Mouse (Mus musculus) lung, postnatal 36 days (tissue): ENCODE measurements around the gene Cyp4f37.
"Not testable (repeated sequence)": the region's sequence is repeated elsewhere in the genome, so short reads cannot be mapped to it uniquely, and the experiment has no call there.

Experiments
- DNase-seq: peaks from one replicate; pipeline ENCODE4 v3.0.0; 2022; ENCODE audit warnings: mixed read lengths

Gene Cyp4f37

DNA sequence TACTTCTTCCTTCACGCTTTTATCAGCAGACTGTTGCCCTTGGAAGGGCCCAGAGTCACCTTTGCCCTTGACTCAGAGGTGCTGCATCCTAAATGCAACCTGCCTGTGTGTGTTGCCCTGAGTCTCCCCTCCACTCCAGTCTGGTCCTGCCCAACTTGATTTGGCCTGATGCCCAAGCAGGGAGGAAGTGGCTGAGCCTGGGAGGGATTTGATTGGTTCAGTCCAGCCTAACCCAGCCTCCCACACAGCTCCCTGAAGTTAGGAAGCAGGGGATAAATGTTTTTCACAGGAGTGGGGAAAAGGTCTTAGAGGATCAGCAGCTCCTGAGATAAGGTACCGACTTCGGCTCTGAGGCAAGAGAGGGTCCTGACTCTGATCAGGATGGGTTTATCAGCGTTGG lies at the start of gene Cyp4f37:
Gene Cyp4f37 (plus strand): TSS at position 292 of the 400 bp plus-strand sequence.
- DNase-seq, result not testable (repeated sequence)

- not testable (repeated sequence) for DNase-seq
Measured at GRCm38 (mm10) chr17:32573286-32573685, 47.8 kb upstream of the Cyp4f37 start.

DNA sequence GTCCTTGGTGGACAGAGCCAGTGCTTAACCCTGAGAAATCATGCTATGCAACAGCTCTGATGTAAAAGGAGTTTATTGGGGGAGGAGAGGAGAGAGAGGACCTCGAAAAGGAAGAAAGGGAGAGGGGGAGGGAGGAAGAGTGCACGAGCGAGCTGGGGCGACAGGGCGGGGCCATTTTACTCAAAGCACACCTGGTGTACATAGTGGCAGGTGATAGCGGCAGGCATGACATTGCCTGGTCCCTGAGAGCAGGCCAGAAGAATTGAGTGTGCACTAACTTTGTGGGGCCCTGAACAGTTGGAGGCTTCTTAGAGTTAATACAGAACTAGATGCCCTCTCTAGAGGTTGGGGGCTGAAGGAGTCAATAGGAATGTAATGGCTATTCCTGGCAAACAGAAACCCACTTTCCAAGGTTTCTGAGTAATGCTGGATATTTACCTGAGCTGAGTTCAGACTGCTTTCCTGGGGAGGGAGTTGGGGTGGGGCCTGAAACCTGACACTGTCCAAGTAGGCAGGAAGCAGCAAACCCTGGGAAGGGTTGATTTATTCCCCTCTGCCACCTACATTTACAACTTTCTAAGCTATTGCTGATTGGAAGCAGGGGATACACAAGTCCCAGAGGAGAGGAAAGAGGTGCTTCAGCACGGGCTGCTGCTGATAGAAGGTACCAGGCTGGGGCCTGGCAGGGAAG lies 43.5 kb upstream of the Cyp4f37 start:
- peak; percentile 3 for DNase-seq

- no peak for DNase-seq
Measured at GRCm38 (mm10) chr17:32596494-32596893, 24.6 kb upstream of the Cyp4f37 start.

GRCm38 (mm10) chr17:32608055-32608454 lies 13.1 kb upstream of the Cyp4f37 start:
- peak; percentile 46 for DNase-seq

- not testable (repeated sequence) for DNase-seq
Measured at GRCm38 (mm10) chr17:32610231-32610630, 10.9 kb upstream of the Cyp4f37 start.

DNA sequence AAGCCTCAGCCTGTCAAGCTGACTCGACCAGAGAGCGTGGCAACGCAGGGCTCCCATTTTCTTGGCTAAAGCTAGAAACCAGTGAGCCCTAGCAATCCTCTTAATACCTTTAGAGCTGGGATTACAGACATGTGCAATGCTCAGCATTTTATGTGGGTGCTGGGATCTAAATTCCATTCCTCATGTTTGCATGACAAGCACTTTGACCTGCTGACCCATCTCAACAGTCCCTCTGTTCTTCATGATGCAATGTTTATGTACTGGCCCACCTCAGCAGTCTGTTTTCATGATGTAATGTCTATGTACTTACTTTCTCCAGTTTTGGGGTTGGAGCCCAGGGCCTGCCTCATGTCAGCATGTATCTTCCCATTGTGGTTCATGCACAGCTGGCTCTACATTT lies 10.2 kb upstream of the Cyp4f37 start:
- no peak for DNase-seq

- peak; percentile 4 for DNase-seq
Measured at GRCm38 (mm10) chr17:32612417-32612816, 8.7 kb upstream of the Cyp4f37 start.

DNA sequence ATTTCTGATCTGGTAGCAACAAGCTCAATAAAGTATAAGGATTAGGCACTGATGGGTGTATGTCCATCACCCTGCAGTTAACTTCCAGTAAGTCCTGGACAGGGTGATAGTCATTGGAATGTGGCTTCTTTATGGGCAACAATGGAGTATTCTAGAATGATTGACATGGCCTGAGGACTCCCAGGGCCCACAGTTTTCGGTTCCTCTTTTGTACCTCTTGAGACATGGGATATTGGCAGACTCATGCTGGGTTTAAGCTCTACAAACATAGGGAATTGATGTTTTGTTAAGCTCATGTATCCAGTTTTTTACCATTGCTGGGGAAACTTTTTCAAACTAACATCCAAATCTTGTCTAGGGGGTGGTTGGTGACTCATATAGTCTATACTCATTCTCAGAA lies 3.9 kb upstream of the Cyp4f37 start:
- peak; percentile 16 for DNase-seq

- DNase-seq, result not testable (repeated sequence)
Measured at GRCm38 (mm10) chr17:32629726-32630125, 8.6 kb downstream of the Cyp4f37 start.

DNA sequence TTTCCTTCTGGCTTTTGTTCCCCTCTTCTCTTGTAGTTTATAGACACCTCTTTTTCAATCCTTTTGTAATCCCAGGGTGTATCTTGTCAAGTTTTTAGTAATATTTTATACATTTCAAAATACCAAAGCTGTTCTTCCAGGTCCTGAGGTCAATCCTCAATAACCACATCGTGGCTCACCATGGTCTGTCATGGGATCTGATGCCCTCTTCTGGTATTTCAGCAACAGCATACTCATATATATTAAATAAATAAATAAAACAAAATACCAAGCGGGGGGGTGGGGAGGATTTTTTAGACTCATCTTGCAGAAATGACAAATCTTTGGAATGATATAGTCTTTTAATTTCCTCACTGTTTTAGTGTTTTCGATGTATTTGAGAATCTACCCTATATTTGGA lies 10.8 kb downstream of the Cyp4f37 start:
- no peak for DNase-seq

DNA sequence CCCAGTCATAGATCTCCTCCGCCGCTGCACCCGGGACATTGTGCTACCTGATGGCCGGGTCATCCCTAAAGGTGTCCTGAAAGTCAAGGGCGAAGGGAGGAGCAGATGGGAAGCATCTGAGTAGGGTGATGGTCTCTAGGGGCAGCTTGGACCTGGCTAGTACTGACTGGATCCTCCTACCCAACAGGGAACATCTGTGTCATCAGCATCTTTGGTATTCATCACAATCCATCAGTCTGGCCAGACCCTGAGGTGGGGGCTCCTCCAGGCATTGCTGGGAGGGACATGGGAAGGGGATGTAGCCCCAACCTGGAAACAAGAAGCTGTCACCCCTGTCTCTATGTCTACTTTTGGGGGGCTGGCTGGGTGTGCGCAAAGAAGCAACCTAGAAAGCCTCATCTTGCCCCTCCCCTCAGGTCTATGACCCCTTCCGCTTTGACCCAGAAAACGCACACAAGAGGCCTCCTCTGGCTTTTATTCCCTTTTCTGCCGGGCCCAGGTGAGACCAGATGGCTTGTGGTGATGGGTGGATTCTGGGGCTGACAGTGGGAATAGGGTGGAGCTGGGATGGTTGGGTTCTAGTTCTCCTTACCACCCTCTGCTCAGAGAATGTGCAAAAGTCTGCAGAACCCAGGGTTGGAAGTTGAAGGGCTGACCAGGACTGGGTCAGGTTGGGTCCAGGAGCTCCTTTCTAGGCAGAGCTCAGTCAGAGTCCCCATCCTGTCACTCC lies 13.3 kb downstream of the Cyp4f37 start:
- DNase-seq, result not testable (repeated sequence)

GRCm38 (mm10) chr17:32634972-32635314 lies 13.8 kb downstream of the Cyp4f37 start:
- peak; percentile 87 for DNase-seq

DNA sequence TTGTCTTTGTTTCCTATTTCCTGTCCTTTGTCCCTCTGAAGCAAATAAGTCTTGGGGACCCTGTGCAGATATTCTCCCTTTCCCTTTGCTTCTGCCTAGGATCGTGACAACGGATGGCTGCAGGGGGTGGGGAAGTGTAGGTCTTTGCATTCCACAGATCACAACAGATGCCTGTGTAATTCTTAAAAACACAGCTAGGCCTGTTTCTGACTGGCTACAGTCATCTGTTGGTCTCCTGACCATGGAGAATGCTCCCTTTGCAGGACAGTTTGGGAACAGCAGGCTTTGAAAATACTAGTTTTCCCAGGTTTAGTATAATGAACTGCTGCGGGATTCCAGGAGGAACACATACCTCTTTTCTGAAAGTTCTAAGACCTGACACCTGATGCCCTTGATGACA lies 15.2 kb downstream of the Cyp4f37 start:
- DNase-seq, result no peak

DNA sequence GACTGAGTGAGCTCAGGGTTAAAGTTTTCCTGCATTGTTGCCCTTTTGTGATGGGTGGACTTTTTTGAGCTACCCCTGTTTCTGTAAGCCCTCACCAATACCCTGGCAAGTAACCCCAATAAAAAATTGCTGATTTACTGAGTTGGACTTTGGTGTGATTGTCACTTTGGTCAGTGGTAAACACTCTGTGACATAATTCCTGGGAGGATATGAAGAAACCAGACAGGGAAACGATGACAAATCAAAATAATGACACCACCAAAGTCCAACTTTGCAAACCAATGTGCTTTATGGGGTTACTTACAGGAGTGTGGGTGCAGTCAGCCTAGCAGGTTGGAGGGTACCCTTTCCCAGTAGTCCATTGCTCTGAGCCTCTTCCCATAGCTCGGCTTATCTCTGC lies 16.0 kb downstream of the Cyp4f37 start:
- DNase-seq, result no peak

DNA sequence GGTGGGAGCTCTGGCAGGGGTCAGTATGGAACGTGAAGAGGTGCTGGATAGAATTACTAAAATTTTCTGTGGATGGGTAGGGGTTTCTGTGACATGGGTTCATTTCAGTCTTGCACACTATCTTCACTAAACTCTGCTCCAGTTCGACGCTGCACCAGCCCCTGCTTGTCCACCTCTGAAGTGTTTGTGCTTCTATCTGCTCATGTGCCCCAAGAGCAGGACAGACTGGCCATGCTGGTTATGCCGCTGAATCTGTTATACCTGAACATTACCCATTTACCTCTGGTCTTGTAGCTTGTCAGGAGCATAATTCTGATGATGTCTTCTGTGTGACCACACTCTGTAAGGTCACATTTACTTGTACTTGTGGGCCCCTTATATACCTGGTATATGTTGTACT lies 25.5 kb downstream of the Cyp4f37 start:
- no peak for DNase-seq

GRCm38 (mm10) chr17:32653860-32654259 lies 32.8 kb downstream of the Cyp4f37 start:
- DNase-seq, result no peak

DNA sequence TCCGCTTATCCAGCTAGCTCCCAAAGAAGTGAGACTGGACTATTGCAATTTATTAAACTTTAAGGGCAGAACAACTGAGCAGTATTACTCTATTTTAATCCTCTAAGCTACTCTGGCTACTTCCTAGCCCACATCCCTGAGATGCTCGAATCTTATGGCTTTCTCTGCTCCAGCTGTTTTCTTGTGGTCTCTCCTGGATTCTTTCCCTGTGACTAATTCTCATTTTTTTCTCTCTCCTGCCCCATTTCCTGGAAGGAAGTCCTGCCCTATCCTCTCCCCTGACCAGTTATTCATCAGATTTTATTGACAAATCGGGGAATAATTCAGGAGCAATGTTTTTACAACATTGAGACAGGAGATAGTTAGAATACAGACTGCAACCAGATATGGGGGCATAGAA lies 35.9 kb downstream of the Cyp4f37 start:
- DNase-seq, result no peak

- DNase-seq, result no peak
Measured at GRCm38 (mm10) chr17:32658246-32658645, 37.1 kb downstream of the Cyp4f37 start.

- peak; percentile 72 for DNase-seq
Measured at GRCm38 (mm10) chr17:32658712-32659111, 37.6 kb downstream of the Cyp4f37 start, which contains the start of gene Cyp4f40. Cyp4f40 (plus strand) TSS chr17:32658900.

GRCm38 (mm10) chr17:32673976-32674375 lies 52.9 kb downstream of the Cyp4f37 start:
- no peak for DNase-seq

GRCm38 (mm10) chr17:32676040-32676635 lies 55.0 kb downstream of the Cyp4f37 start:
- DNase-seq, result peak; percentile 13

DNA sequence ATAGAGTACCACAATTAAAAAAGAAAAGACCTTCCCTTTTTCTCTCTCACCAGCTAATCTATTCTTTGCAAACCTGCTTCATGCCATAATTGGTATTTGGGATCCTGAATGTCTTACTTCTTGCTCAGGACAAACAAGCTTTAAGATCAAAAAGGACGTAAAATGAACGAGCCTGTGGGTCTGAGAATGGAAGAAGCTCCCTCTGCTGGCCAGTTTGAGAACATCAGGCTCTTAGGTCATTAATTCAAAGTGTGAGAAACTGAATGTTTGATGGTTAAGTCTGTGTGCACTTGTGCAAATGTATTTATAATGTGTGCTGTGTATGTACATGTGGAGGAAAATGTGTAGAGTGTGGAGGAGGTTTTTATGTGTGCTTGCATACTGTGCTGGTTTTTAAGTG lies 59.3 kb downstream of the Cyp4f37 start:
- DNase-seq, result peak; percentile 81
